Mouse (Mus musculus) Patski (cell line): ENCODE measurements at regions not wholly inside any gene's neighbourhood (a gene's known extent, or its start where the extent isn't known, plus 50 kb on each side); places are given as distances from the start of the nearest gene placed in this dataset.

Experiments used
- ATAC-seq: fragments of 100-300 bp; one replicate; pipeline ENCODE4 v1.8.0; 2021
- CTCF ChIA-PET: fragments of 350-600 bp; sonication (Branson Sonifier 250); formaldehyde crosslinking; loops from one replicate; lab custom pipeline; 2022; ENCODE audit warnings: inconsistent platforms; lab: Charles Lee
- POLR2A ChIA-PET: fragments of 350-600 bp; sonication (Branson Sonifier 250); formaldehyde crosslinking; loops from one replicate; lab custom pipeline; 2022; ENCODE audit warnings: antibody characterized with exemption, inconsistent platforms; lab: Charles Lee
- DNase-seq: peaks from one replicate; pipeline ENCODE4 v3.0.0-alpha.2; 2011; ENCODE audit warnings: low read depth, low spot score
- H3K27me3 ChIP-seq: fragments of 371-371 bp; one replicate; pipeline ENCODE4 v1.5.1; 2021
- CTCF ChIP-seq: fragments of 100-300 bp; IDR thresholded peaks from one replicate; pipeline ENCODE4 v1.5.1; 2021
- in situ Hi-C: fragments of 300-500 bp; cut with MboI; formaldehyde crosslinking; loops from 3 replicates; pipeline ENCODE4 v1.11.1; 2018; ENCODE audit warnings: low pct_unique_long_range_greater_than_20kb, mixed read lengths

DNA sequence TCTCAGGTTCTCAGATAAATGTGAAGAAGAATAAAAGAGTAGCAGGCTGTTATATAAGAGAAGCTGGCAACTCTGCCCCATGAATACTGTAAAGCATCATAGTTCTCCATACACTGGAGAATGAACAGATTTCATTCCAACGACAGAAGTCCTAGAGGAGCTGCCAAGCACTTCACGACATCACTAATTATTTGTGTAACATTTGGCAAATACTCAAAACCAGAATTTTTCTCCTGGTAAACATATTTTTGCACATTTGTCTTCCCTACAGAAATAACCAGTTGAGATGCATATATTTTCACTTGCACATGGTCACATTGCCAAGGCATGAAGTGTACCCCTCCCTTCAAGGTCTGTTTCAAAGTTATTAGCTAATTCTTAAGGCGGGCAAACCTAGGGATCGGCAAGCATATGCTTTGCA is 220.9 kb upstream of the Smarca2 start:
- DNase-seq = no peak
- in situ Hi-C loops = no loop called here
- POLR2A ChIA-PET = no interaction called here
- ATAC-seq = no peak
- CTCF ChIA-PET = no interaction called here
- H3K27me3 ChIP-seq = peaks cover 34% of the 10 kb centered on the region
- no peak for TF ChIP-seq CTCF

DNA sequence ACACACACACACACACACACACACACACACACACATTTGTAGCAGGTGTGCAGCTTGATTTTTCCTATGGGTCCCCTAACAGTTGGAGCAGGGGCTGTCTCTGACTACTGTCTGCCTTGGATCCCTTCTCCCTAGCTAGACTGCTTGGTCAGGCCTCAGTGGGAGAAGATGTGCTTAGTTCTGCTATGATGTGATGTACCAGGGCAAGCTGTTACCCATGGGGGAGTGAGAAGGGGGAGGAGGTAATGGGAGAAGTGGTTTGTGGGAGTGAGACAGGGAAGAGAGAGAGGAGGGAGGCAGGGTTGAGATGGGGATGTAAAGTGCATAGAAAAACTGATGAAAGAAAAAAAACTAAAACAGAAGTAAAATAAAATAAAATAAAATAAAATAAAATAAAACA is 218.8 kb upstream of the Smarca2 start:
- DNase-seq = no peak
- POLR2A ChIA-PET = no interaction called here
- in situ Hi-C loops = no loop called here
- CTCF ChIA-PET = no interaction called here
- peaks cover 28% of the 10 kb centered on the region for H3K27me3 ChIP-seq
- ATAC-seq = no peak
- TF ChIP-seq CTCF = no peak

DNA sequence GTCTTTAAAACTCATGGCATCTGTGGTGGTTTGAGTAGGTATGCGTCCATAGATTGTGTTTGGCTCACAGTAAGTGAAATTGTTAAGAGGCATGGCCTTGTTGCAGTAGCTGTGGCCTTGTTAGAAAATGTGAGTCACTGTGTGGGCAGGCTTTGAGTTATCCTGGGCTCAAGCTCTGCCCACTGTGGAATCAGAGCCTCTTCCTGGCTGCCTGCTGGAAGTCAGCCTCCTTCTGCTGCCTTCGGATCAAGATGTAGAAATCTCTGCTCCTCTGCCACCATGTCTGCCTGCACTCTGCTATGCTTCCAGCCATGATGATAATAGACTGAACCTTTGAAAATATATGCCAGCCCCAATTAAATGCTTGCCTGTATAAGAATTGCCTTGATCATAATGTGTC is 192.2 kb upstream of the Smarca2 start:
- H3K27me3 ChIP-seq = peaks cover 38% of the 10 kb centered on the region
- ChIA-PET POLR2A (no interaction called here), CTCF (interaction anchor here (1.2 kb wide), 1 partner anchor 25 kb away, joined by 3 read pairs; no protein-coding TSS in a partner anchor)
- no peak for TF ChIP-seq CTCF
- in situ Hi-C loops = no loop called here
- ATAC-seq (no peak), DNase-seq (no peak)

DNA sequence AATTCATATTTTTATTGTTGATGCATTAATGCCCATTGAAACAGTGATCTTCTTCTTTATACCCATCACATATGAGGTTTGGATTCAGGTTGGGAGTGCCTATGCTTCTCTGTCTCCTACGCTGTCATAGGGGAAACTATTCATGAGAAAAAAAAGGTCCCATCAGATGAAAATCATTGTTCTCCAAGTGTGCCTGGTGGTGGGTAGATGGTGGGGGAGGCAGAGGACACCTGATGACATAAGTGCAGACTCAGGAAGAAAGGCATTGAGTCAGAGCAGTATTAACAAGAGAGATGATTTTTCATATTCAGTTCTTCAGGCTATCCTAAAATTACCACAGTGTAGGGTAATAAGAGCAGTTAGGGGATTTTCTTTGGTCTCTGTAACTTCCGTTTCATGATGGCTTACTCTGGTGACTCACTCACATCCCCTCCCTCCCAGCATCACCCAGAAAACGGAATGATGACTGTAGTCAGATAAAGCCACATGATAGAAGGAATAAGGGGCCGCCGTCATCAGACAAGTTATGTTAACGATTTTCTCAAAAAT is 190.3 kb upstream of the Smarca2 start:
- ChIA-PET CTCF (no interaction called here), POLR2A (interaction anchor here (0.6 kb wide), 1 partner anchor 162 kb away, joined by 3 read pairs; no protein-coding TSS in a partner anchor)
- no peak for DNase-seq
- peaks cover 35% of the 10 kb centered on the region for H3K27me3 ChIP-seq
- ATAC-seq = no peak
- no peak for TF ChIP-seq CTCF
- in situ Hi-C loops = no loop called here

DNA sequence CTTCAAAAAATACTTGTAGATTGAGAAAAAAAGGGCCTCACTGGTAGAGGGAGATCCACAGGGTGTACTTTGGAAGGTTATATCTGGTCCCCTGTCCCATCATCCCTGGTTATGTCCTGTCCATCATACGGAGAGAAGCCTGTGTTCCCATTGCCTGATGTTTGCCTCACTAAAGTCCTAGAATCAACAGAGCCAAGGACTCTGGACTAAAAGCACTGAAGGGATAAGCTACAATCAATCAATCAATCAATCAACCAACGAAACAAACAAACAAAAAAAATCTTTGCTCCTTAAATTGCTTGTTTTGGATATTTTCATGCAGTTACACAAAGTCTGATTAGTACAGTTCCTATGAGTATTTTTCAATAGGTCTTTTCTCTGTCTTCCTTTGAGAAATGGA is 185.1 kb upstream of the Smarca2 start:
- in situ Hi-C loops = no loop called here
- DNase-seq (no peak), ATAC-seq (no peak)
- no peak for TF ChIP-seq CTCF
- peaks cover 43% of the 10 kb centered on the region for H3K27me3 ChIP-seq
- POLR2A ChIA-PET = no interaction called here
- CTCF ChIA-PET = no interaction called here

DNA sequence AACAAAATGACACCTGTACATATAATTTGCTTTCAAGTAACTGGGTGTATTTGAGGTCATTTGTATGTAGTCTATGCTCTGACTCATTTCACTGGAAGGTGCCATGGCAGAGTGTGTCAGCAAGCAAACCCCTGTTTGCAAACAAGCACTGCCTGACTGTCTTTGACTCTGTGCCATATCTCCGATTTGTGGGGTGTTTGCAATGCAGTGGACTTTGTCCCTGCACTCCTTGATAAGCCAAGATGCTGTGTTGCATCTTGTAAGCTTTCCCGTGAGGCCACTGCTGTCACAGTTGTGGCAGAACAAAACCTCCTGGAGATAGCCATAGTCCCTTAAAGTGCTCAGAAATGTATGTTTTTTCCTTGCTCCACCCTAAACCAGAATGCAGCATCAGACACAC is 165.7 kb upstream of the Smarca2 start:
- no peak for TF ChIP-seq CTCF
- ATAC-seq (no peak), DNase-seq (no peak)
- peaks cover 54% of the 10 kb centered on the region for H3K27me3 ChIP-seq
- ChIA-PET CTCF (no interaction called here), POLR2A (no interaction called here)
- in situ Hi-C loops = no loop called here

DNA sequence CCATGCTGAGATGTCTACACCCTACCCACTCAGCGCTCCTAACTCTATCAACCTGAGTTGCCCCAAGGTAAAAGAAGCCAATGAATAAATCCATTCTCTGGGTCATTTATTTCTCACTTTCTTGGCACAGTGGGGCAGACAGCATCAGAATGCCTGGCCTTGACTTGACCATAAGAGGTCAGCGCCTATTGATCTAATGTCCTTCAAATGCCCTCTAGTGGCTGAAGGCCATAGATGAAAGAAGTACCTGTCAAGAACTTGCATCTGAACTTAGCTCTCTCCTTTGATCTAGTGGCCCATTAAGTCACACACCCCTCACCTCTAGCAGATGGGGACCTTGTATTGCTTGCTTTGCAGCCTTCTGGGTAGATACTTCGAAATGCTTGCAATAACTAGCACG is 159.5 kb upstream of the Smarca2 start:
- POLR2A ChIA-PET = no interaction called here
- no peak for DNase-seq
- CTCF ChIA-PET = no interaction called here
- in situ Hi-C loops = no loop called here
- peak; percentile 58 for TF ChIP-seq CTCF
- no peak for ATAC-seq
- H3K27me3 ChIP-seq = peaks cover 38% of the 10 kb centered on the region

DNA sequence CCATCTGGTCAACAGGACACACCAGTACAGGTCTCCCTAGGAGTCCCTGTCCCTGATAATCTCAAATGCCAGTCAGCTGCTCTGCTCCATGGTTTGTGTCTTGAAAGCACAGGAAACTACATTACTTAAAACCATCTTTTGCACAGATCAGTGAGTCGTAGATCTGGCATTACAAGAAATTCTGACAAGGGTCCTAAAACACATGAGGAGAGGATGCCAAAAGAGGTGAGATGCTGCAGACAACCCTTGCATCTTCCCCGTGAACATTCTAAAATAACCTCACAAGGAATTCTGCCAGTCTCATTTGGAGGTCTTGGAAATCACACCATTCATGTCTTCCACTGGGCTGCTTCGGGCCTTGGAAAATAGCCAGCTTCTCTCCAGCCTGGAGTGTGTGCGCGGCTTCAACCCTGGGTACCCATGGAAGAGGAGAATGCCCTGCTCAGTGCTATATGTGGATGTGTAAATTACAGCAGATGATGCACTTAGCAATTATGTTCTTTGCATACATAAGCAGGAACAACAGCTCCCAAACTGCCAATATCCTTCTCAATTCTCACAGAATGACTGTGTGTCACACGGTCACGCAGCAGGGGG is 157.3 kb upstream of the Smarca2 start:
- ATAC-seq (no peak), DNase-seq (no peak)
- peaks cover 28% of the 10 kb centered on the region for H3K27me3 ChIP-seq
- TF ChIP-seq CTCF = no peak
- CTCF ChIA-PET = no interaction called here
- POLR2A ChIA-PET = no interaction called here
- in situ Hi-C loops = no loop called here

DNA sequence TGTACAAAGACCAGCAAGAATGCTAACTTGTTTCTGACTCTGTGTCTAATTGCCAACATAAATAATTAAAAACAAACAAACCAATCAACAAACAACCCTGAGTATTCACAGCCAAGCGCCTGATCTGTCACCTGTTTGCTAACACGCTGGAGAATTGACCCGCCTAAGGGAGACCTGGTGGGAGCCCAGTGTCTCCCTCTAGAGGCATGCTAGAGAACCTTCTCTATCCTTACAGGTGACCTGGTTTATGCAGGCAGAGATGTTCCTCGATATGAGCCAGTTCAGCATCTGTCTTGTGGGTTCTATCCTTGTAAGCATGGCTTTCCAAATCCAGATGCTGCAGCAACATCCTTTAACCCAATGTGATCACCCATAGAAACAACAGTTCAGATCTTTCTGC is 143.1 kb upstream of the Smarca2 start:
- in situ Hi-C loops = no loop called here
- CTCF ChIA-PET = no interaction called here
- ATAC-seq (no peak), DNase-seq (no peak)
- no peak for TF ChIP-seq CTCF
- POLR2A ChIA-PET = no interaction called here
- H3K27me3 ChIP-seq = peaks cover 63% of the 10 kb centered on the region

DNA sequence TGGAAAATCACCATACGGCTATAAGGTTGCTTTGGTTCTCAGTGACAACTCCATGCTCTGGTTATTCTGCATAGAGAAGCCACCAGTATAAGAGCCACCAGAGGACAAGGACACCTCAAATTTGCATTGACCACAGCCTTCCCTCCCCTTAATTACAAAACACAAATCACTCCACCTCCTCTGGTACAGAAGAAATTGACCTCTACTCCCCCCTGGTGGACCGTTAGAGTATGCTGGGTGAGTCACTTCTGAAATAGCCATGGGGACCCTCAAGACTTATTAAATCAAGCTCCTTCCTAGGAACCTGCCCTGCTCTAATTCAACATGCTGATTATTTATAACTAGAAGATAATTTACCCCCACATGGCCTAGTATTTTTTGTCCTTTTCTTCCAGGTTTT is 139.6 kb upstream of the Smarca2 start:
- peaks cover 55% of the 10 kb centered on the region for H3K27me3 ChIP-seq
- no peak for DNase-seq
- TF ChIP-seq CTCF = peak; percentile 62
- ChIA-PET POLR2A (no interaction called here), CTCF (interaction anchor here (1.3 kb wide), 1 partner anchor 12 kb away, joined by 3 read pairs; no protein-coding TSS in a partner anchor)
- in situ Hi-C loops = no loop called here
- no peak for ATAC-seq

DNA sequence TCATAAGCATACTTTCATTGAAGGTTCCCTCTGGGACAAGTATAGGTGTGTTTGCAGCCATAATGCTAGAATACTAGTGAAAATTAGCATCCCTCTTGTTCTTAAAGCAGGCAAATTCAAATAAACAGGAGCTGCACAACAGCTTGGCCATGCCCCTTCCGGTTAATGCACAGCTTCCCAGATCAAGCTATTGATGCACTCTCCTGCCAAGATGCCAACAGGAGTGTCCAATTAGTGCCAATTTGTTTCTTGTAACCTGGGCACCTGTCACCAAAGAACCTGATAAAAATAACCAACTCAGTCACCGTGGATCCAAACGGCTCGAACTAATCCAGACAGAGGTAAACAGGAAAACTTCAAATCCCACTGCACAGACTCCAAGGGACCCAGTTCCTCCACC is 138.6 kb upstream of the Smarca2 start:
- ChIA-PET CTCF (interaction anchor here (1.3 kb wide), 1 partner anchor 11 kb away, joined by 3 read pairs; no protein-coding TSS in a partner anchor), POLR2A (no interaction called here)
- no peak for TF ChIP-seq CTCF
- ATAC-seq (no peak), DNase-seq (no peak)
- in situ Hi-C loops = no loop called here
- peaks cover 45% of the 10 kb centered on the region for H3K27me3 ChIP-seq
